Mouse (Mus musculus) embryonic facial prominence, embryonic 10.5 days (tissue): ENCODE data around the gene Olfr62. TPM values are rescaled to one million over a fixed set of nuclear protein-coding genes. Genes with fewer than 3 reads are reported as not detected.

ENCODE experiments used
- DNase-seq: peaks from one replicate; pipeline ENCODE4 v3.0.0-alpha.2; 2017; ENCODE audit warnings: low spot score
- H3K27ac ChIP-seq: fragments of 300-500 bp; sonication (generic); replicated peaks from 2 replicates; pipeline ENCODE4 v1.5.1; 2016; ENCODE audit warnings: mild to moderate bottlenecking
- H3K27me3 ChIP-seq: fragments of 300-500 bp; sonication (generic); replicated peaks from 2 replicates; pipeline ENCODE4 v1.6.1; 2016; ENCODE audit warnings: low read depth, mild to moderate bottlenecking; ENCODE audit not compliant: poor library complexity, severe bottlenecking
- H3K36me3 ChIP-seq: fragments of 300-500 bp; sonication (generic); replicated peaks from 2 replicates; pipeline ENCODE4 v1.6.1; 2016; ENCODE audit warnings: mild to moderate bottlenecking, moderate library complexity
- H3K4me1 ChIP-seq: fragments of 300-500 bp; sonication (generic); 2 replicates; pipeline ENCODE4 v1.6.1; 2016
- H3K4me3 ChIP-seq: fragments of 300-500 bp; sonication (generic); 2 replicates; pipeline ENCODE4 v1.5.1; 2016; ENCODE audit warnings: mild to moderate bottlenecking, moderate library complexity
- H3K9me3 ChIP-seq: fragments of 300-500 bp; sonication (generic); 2 replicates; pipeline ENCODE4 v1.6.1; 2016; ENCODE audit warnings: mild to moderate bottlenecking
- WGBS: fragments of 180-500 bp; shearing (Covaris S2); methylation state at CpG from one replicate; pipeline ENCODE4 v1.1.7; 2016; 5-methylcytosine and 5-hydroxymethylcytosine counted together
- polyA plus RNA-seq: library from polyadenylated mRNA; unstranded; fragments of >200 nt; fragmentation: Nextera tagmentation; extraction: Ambion mirVana; gene quantifications from 2 replicates; pipeline ENCODE4 v1.2.1, GENCODE M21; 2016

Gene Olfr62
- polyA plus RNA-seq, 1 experiment from 2014 or later, result not detected

GRCm38 (mm10) chr4:118693812-118694211 lies 35.1 kb downstream of the Olfr62 start:
- Histone ChIP-seq H3K27ac (no peak overlapping the region), H3K4me1 (peaks cover 7% of the 10 kb centered on the region), H3K27me3 (peaks cover 7% of the 10 kb centered on the region; the same call in 1 of the 2 replicates), H3K9me3 (no peaks in the 10 kb centered on the region), H3K36me3 (no peaks in the 10 kb centered on the region), H3K4me3 (no peak overlapping the region)
- DNase-seq, result no peak
- 41% methylated on average over 2 of the region's 2 CpGs for WGBS

GRCm38 (mm10) chr4:118703223-118703622 lies 44.5 kb downstream of the Olfr62 start, which contains the start of gene Olfr1341:
TSS of gene Olfr1341 (plus strand) at chr4:118703523.
- H3K27ac ChIP-seq, result no peak within 1 kb of the TSS
- DNase-seq, result no peak
- no peaks in the 10 kb centered on the region for H3K36me3 ChIP-seq
- H3K4me1 ChIP-seq, result no peaks in the 10 kb centered on the region
- WGBS, result 87% methylated on average over 3 of the region's 3 CpGs
- H3K27me3 ChIP-seq, result no peaks in the 10 kb centered on the region
- no peaks in the 10 kb centered on the region for H3K9me3 ChIP-seq
- H3K4me3 ChIP-seq, result no peak within 1 kb of the TSS

GRCm38 (mm10) chr4:118708086-118708485 lies 49.3 kb downstream of the Olfr62 start:
- H3K27me3 ChIP-seq, result no peaks in the 10 kb centered on the region
- no peak overlapping the region for H3K4me3 ChIP-seq
- WGBS, result 85% methylated on average over 5 of the region's 5 CpGs
- no peak for DNase-seq
- no peak overlapping the region for H3K27ac ChIP-seq
- no peaks in the 10 kb centered on the region for H3K9me3 ChIP-seq
- no peaks in the 10 kb centered on the region for H3K4me1 ChIP-seq
- no peaks in the 10 kb centered on the region for H3K36me3 ChIP-seq

GRCm38 (mm10) chr4:118711656-118712055 lies 52.9 kb downstream of the Olfr62 start:
- 36% methylated on average over 1 of the region's 1 CpGs for WGBS
- no peak overlapping the region for H3K4me3 ChIP-seq
- no peaks in the 10 kb centered on the region for H3K9me3 ChIP-seq
- H3K36me3 ChIP-seq, result no peaks in the 10 kb centered on the region
- no peaks in the 10 kb centered on the region for H3K27me3 ChIP-seq
- H3K4me1 ChIP-seq, result no peaks in the 10 kb centered on the region
- no peak overlapping the region for H3K27ac ChIP-seq
- DNase-seq, result no peak

Other genes with a start within 250 kb of the Olfr62 start
- gene Szt2, start 249.7 kb upstream of the Olfr62 start, polyA plus RNA-seq, result 8.2 and 9.4 TPM in 2 replicates
- 152 and 155 TPM in 2 replicates for gene Med8, start 249.6 kb upstream of the Olfr62 start, polyA plus RNA-seq
- 46.9 and 49.9 TPM in 2 replicates for gene Elovl1, start 230.9 kb upstream of the Olfr62 start, polyA plus RNA-seq
- gene Cdc20, start 221.6 kb upstream of the Olfr62 start, polyA plus RNA-seq, result 402 and 411 TPM in 2 replicates
- gene Mpl, start 201.4 kb upstream of the Olfr62 start, polyA plus RNA-seq, result 0.94 and 1.2 TPM in 2 replicates
- gene Tie1, start 168.9 kb upstream of the Olfr62 start, polyA plus RNA-seq, result 15.4 and 16.5 TPM in 2 replicates
- 3.9 TPM in 2 replicates for gene 2610528J11Rik, start 132.0 kb upstream of the Olfr62 start, polyA plus RNA-seq
- 0.79 and 1.1 TPM in 2 replicates for gene Tmem125, start 114.9 kb upstream of the Olfr62 start, polyA plus RNA-seq
- 0.39 and 0.49 TPM in 2 replicates for gene Cfap57, start 38.2 kb upstream of the Olfr62 start, polyA plus RNA-seq
- gene Ebna1bp2, start 38.2 kb upstream of the Olfr62 start, polyA plus RNA-seq, result 191 and 209 TPM in 2 replicates
- 0.06 TPM in 1 of 2 replicates, not detected in the other for gene Olfr1342, start 33.8 kb downstream of the Olfr62 start, polyA plus RNA-seq
- 0.04 TPM in 1 of 2 replicates, not detected in the other for gene Olfr1341, start 44.6 kb downstream of the Olfr62 start, polyA plus RNA-seq
- not detected in 2 replicates for gene Olfr1340, start 61.2 kb downstream of the Olfr62 start, polyA plus RNA-seq
- gene Olfr1339, start 73.2 kb downstream of the Olfr62 start, polyA plus RNA-seq, result not detected in 2 replicates
- gene Olfr1338, start 99.8 kb downstream of the Olfr62 start, polyA plus RNA-seq, result not detected in 2 replicates
- gene Olfr1337, start 123.6 kb downstream of the Olfr62 start, polyA plus RNA-seq, result not detected in 2 replicates
- gene Olfr1335, start 151.0 kb downstream of the Olfr62 start, polyA plus RNA-seq, result not detected in 2 replicates
- gene Olfr1333, start 177.3 kb downstream of the Olfr62 start, polyA plus RNA-seq, result not detected in 2 replicates
- not detected in 2 replicates for gene Olfr1331, start 205.7 kb downstream of the Olfr62 start, polyA plus RNA-seq
- not detected in 2 replicates for gene Olfr1330, start 229.6 kb downstream of the Olfr62 start, polyA plus RNA-seq